Mouse (Mus musculus) stomach, embryonic 15.5 days (tissue): ENCODE data around the gene Pbld1. TPM values are rescaled to one million over a fixed set of nuclear protein-coding genes. Genes with fewer than 3 reads are reported as not detected.

Experiments used
- ATAC-seq: fragments of 200-750 bp; cut with Nextera tagmentation; 2 replicates; pipeline ENCODE4 v1.8.0; 2017; ENCODE audit warnings: low read depth, moderate number of reproducible peaks, moderate TSS enrichment; ENCODE audit not compliant: insufficient read depth, low FRiP score
- H3K27ac ChIP-seq: fragments of 300-500 bp; sonication (generic); 2 replicates; pipeline ENCODE4 v1.5.1; 2015; ENCODE audit warnings: mild to moderate bottlenecking, inconsistent platforms
- H3K27me3 ChIP-seq: fragments of 300-500 bp; sonication (generic); replicated peaks from 2 replicates; pipeline ENCODE4 v1.6.1; 2015; ENCODE audit warnings: inconsistent platforms
- H3K36me3 ChIP-seq: fragments of 300-500 bp; sonication (generic); 2 replicates; pipeline ENCODE4 v1.6.1; 2015; ENCODE audit warnings: inconsistent platforms
- H3K4me1 ChIP-seq: fragments of 300-500 bp; sonication (generic); 2 replicates; pipeline ENCODE4 v1.6.1; 2015; ENCODE audit warnings: inconsistent platforms
- H3K4me2 ChIP-seq: fragments of 300-500 bp; sonication (generic); 2 replicates; pipeline ENCODE4 v1.6.1; 2015; ENCODE audit warnings: mild to moderate bottlenecking, inconsistent platforms
- H3K4me3 ChIP-seq: fragments of 300-500 bp; sonication (generic); replicated peaks from 2 replicates; pipeline ENCODE4 v1.5.1; 2015; ENCODE audit warnings: inconsistent platforms
- H3K9ac ChIP-seq: fragments of 300-500 bp; sonication (generic); 2 replicates; pipeline ENCODE4 v1.6.1; 2015; ENCODE audit warnings: inconsistent platforms
- H3K9me3 ChIP-seq: fragments of 300-500 bp; sonication (generic); 2 replicates; pipeline ENCODE4 v1.6.1; 2016; ENCODE audit warnings: inconsistent platforms
- WGBS: fragments of 180-500 bp; shearing (Covaris S2); methylation state at CpG from one replicate; pipeline ENCODE4 v1.1.7; 2015; 5-methylcytosine and 5-hydroxymethylcytosine counted together
- polyA plus RNA-seq: library from polyadenylated mRNA; unstranded; fragments of >200 nt; fragmentation: Nextera tagmentation; extraction: Ambion mirVana; gene quantifications from 2 replicates; pipeline ENCODE4 v1.2.1, GENCODE M21; 2015

The Pbld1 gene
- polyA plus RNA-seq, 1 experiment from 2014 or later: 6.5 TPM

GRCm38 (mm10) chr10:63126116-63126515 lies 66.2 kb downstream of the Pbld1 start:
- H3K4me1 ChIP-seq: no peaks in the 10 kb centered on the region
- no peaks in the 10 kb centered on the region for H3K27me3 ChIP-seq
- H3K4me2 ChIP-seq: no peak overlapping the region
- no peak overlapping the region for H3K4me3 ChIP-seq
- ATAC-seq: no peak
- H3K27ac ChIP-seq: no peak overlapping the region
- WGBS: 78% methylated on average over 4 of the region's 4 CpGs
- H3K9ac ChIP-seq: no peak overlapping the region
- H3K9me3 ChIP-seq: no peaks in the 10 kb centered on the region
- H3K36me3 ChIP-seq: no peaks in the 10 kb centered on the region

- H3K4me1 ChIP-seq: no peaks in the 10 kb centered on the region
- WGBS: 86% methylated on average over 6 of the region's 6 CpGs
- H3K27ac ChIP-seq: no peak overlapping the region
- H3K36me3 ChIP-seq: no peaks in the 10 kb centered on the region
- H3K9me3 ChIP-seq: no peaks in the 10 kb centered on the region
- no peaks in the 10 kb centered on the region for H3K27me3 ChIP-seq
- no peak for ATAC-seq
- H3K4me3 ChIP-seq: no peak overlapping the region
- no peak overlapping the region for H3K4me2 ChIP-seq
- no peak overlapping the region for H3K9ac ChIP-seq
These were observed 67.2 kb downstream of the Pbld1 start for GRCm38 (mm10) chr10:63127156-63127555.

Other genes starting within 250 kb of the Pbld1 start
- gene Tet1, start 151.2 kb upstream of the Pbld1 start, polyA plus RNA-seq: 17.7 and 23.0 TPM in 2 replicates
- 12.2 and 13.4 TPM in 2 replicates for gene Slc25a16, start 139.5 kb upstream of the Pbld1 start, polyA plus RNA-seq
- 16.4 TPM in 2 replicates for gene Dna2, start 113.1 kb upstream of the Pbld1 start, polyA plus RNA-seq
- gene Rufy2, start 79.9 kb upstream of the Pbld1 start, polyA plus RNA-seq: 26.6 TPM in 2 replicates
- 87.7 and 94.5 TPM in 2 replicates for gene Hnrnph3, start 35.9 kb upstream of the Pbld1 start, polyA plus RNA-seq
- gene Pbld2, start 35.8 kb upstream of the Pbld1 start, polyA plus RNA-seq: 4.7 and 6.5 TPM in 2 replicates
- 0.08 and 0.23 TPM in 2 replicates for gene Atoh7, start 39.5 kb downstream of the Pbld1 start, polyA plus RNA-seq
- 0.06 TPM in 2 replicates for gene Mypn, start 143.8 kb downstream of the Pbld1 start, polyA plus RNA-seq
- 38.9 and 39.9 TPM in 2 replicates for gene Herc4, start 183.6 kb downstream of the Pbld1 start, polyA plus RNA-seq